Mouse (Mus musculus) testis, adult 2 months (tissue): ENCODE results near the gene Gm20518. TPM values are rescaled to one million over a fixed set of nuclear protein-coding genes. Genes with fewer than 3 reads are reported as not detected.
A peak's percentile ranks its signal among the peaks of the same experiment; 100 is the strongest.

Source experiments
- H3K27ac ChIP-seq: fragments of 200-500 bp; 2 replicates; pipeline ENCODE4 v1.5.1; 2012; ENCODE audit warnings: low read depth, low read length; ENCODE audit not compliant: control insufficient read depth, insufficient read depth
- H3K27me3 ChIP-seq: fragments of 200-500 bp; 2 replicates; pipeline ENCODE4 v1.6.1; 2012; ENCODE audit warnings: mild to moderate bottlenecking, low read length, moderate library complexity; ENCODE audit not compliant: control insufficient read depth, insufficient read depth
- H3K36me3 ChIP-seq: fragments of 200-500 bp; 2 replicates; pipeline ENCODE4 v1.6.1; 2012; ENCODE audit warnings: mild to moderate bottlenecking, low read length; ENCODE audit not compliant: control insufficient read depth, insufficient read depth
- H3K4me1 ChIP-seq: fragments of 200-500 bp; 2 replicates; pipeline ENCODE4 v1.6.1; 2012; ENCODE audit warnings: low read length; ENCODE audit not compliant: control insufficient read depth, insufficient read depth
- H3K4me3 ChIP-seq: fragments of 200-500 bp; 2 replicates; pipeline ENCODE4 v1.5.1; 2012; ENCODE audit warnings: low read depth, mild to moderate bottlenecking, low read length, moderate library complexity, mixed read lengths; ENCODE audit not compliant: control insufficient read depth
- CTCF ChIP-seq: fragments of 200-500 bp; IDR thresholded peaks from 2 replicates; pipeline ENCODE4 v1.5.1; 2012; ENCODE audit warnings: low read depth, mild to moderate bottlenecking, inconsistent platforms, low read length, moderate library complexity; ENCODE audit not compliant: control insufficient read depth, insufficient read depth, insufficient replicate concordance
- POLR2A ChIP-seq: fragments of 200-500 bp; IDR thresholded peaks from 2 replicates; pipeline ENCODE4 v1.6.1; 2012; ENCODE audit warnings: low read depth, mild to moderate bottlenecking, inconsistent platforms, low read length, moderate library complexity; ENCODE audit not compliant: control insufficient read depth
- polyA plus RNA-seq: library from polyadenylated mRNA; depleted of rRNA; stranded (reverse); fragments of >200 nt; gene quantifications from 2 replicates; pipeline ENCODE4 v1.2.3, GENCODE M21; 2012

The Gm20518 gene
- polyA plus RNA-seq, 1 experiment = 3.1 TPM

GRCm38 (mm10) chr16:17806581-17807191 is 84.8 kb downstream of the Gm20518 start:
- no peaks in the 10 kb centered on the region for H3K27me3 ChIP-seq
- H3K4me3 ChIP-seq = peak overlapping the region; percentile 89
- no peaks in the 10 kb centered on the region for H3K36me3 ChIP-seq
- no peak; the same call in 1 of the 2 replicates for TF ChIP-seq POLR2A
- TF ChIP-seq CTCF = no peak
- peak overlapping the region; percentile 83; the same call in 1 of the 2 replicates for H3K27ac ChIP-seq
- peaks cover 45% of the 10 kb centered on the region for H3K4me1 ChIP-seq

GRCm38 (mm10) chr16:17804982-17805381 is 86.5 kb downstream of the Gm20518 start:
- TF ChIP-seq CTCF = no peak
- TF ChIP-seq POLR2A = no peak
- Histone ChIP-seq H3K4me1 (peaks cover 45% of the 10 kb centered on the region), H3K36me3 (no peaks in the 10 kb centered on the region), H3K27ac (no peak overlapping the region), H3K27me3 (no peaks in the 10 kb centered on the region), H3K4me3 (no peak overlapping the region)

- no peaks in the 10 kb centered on the region for H3K36me3 ChIP-seq
- TF ChIP-seq CTCF = no peak
- 0 out of 2 replicates have a peak, but pooled peaks have one; percentile 13 for TF ChIP-seq POLR2A
- H3K27me3 ChIP-seq = no peaks in the 10 kb centered on the region
- peaks cover 45% of the 10 kb centered on the region for H3K4me1 ChIP-seq
- peak overlapping the region; percentile 57 for H3K4me3 ChIP-seq
- H3K27ac ChIP-seq = no peak overlapping the region
Observed at GRCm38 (mm10) chr16:17804449-17804912, 87.0 kb downstream of the Gm20518 start.

GRCm38 (mm10) chr16:17803675-17804448 is 87.6 kb downstream of the Gm20518 start:
- Histone ChIP-seq H3K4me3 (peak overlapping the region; percentile 57), H3K36me3 (no peaks in the 10 kb centered on the region), H3K27ac (no peak overlapping the region), H3K27me3 (no peaks in the 10 kb centered on the region), H3K4me1 (peaks cover 45% of the 10 kb centered on the region)
- TF ChIP-seq POLR2A (no peak), CTCF (no peak)

GRCm38 (mm10) chr16:17802839-17803674 is 88.4 kb downstream of the Gm20518 start:
- H3K27me3 ChIP-seq = no peaks in the 10 kb centered on the region
- TF ChIP-seq POLR2A (0 out of 2 replicates have a peak, but pooled peaks have one; percentile 15), CTCF (no peak)
- no peaks in the 10 kb centered on the region for H3K36me3 ChIP-seq
- H3K4me1 ChIP-seq = peaks cover 45% of the 10 kb centered on the region
- peak overlapping the region; percentile 9 for H3K4me3 ChIP-seq
- H3K27ac ChIP-seq = no peak overlapping the region

GRCm38 (mm10) chr16:17802456-17802838 is 89.0 kb downstream of the Gm20518 start:
- no peak overlapping the region; the same call in 1 of the 2 replicates for H3K4me3 ChIP-seq
- H3K27ac ChIP-seq = no peak overlapping the region
- TF ChIP-seq CTCF (no peak), POLR2A (no peak)
- no peaks in the 10 kb centered on the region for H3K27me3 ChIP-seq
- H3K4me1 ChIP-seq = peaks cover 45% of the 10 kb centered on the region
- H3K36me3 ChIP-seq = no peaks in the 10 kb centered on the region
